Mouse (Mus musculus): ENCODE results near the gene Sult1d1. TPM values are rescaled to one million over a fixed set of nuclear protein-coding genes. Genes with fewer than 3 reads are reported as not detected.

The Sult1d1 gene
- 1.5 and 2.0 TPM in 2 replicates for polyA plus RNA-seq (2015; fragmentation: Nextera tagmentation; extraction: Ambion mirVana)

DNA sequence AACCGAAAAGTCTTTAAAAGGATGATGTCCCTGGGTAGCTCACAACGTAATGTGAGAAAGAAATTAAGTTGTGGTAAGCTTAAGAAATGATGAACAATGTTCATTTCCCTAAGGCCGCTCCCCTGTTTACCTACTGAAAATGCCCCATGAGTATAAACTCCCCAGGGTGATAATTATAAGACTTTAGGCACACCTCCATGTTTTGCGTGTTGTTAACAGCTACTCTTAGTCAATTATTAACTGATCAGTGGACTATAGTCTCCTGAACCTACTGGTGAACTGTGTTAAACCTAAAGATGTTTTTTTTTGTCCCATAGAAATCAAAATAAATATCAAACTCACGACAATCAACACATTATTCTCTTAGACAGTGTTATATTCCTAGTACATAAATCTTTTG, at the start of gene Sult1d1:
TSS of gene Sult1d1 (minus strand) at position 183 of the 400 bp plus-strand sequence.
- no peak within 1 kb of the TSS for H3K4me3 ChIP-seq (replicated peaks)
- no peaks in the 10 kb centered on the region for H3K4me1 ChIP-seq (replicated peaks)
- WGBS (ENCODE audit: insufficient replicate concordance): 54% methylated on average over 5 of the region's 5 CpGs
- H3K27ac ChIP-seq: no peak within 1 kb of the TSS
- no peaks in the 10 kb centered on the region for H3K27me3 ChIP-seq
- no peaks in the 10 kb centered on the region for H3K9me3 ChIP-seq (replicated peaks)
- DNase-seq (no peak), ATAC-seq (ENCODE audit: low read depth) (no peak)
- H3K4me2 ChIP-seq: no peak within 1 kb of the TSS
- no peaks in the 10 kb centered on the region for H3K36me3 ChIP-seq
- H3K9ac ChIP-seq: no peak within 1 kb of the TSS

DNA sequence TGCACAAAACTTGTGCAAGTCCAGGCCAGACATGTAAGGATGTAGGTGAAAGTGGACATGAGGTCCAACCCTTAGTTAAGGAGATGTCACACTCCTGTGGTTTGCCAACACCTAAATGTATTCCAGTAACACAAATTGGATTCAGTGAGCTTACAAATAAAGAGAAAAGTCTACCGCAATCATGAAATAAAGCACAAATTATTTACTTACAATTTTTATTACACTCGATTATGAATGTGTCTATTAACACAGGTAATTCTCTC, 46.2 kb upstream of the Sult1d1 start:
- H3K4me1 ChIP-seq (replicated peaks): no peaks in the 10 kb centered on the region
- no peak overlapping the region for H3K4me3 ChIP-seq (replicated peaks)
- H3K9ac ChIP-seq: no peak overlapping the region
- ATAC-seq (ENCODE audit: low read depth) (no peak), DNase-seq (no peak)
- 77% methylated on average over 2 of the region's 2 CpGs for WGBS (ENCODE audit: insufficient replicate concordance)
- H3K27ac ChIP-seq: no peak overlapping the region
- H3K27me3 ChIP-seq: no peaks in the 10 kb centered on the region
- no peak overlapping the region for H3K4me2 ChIP-seq
- H3K36me3 ChIP-seq: no peaks in the 10 kb centered on the region
- H3K9me3 ChIP-seq (replicated peaks): no peaks in the 10 kb centered on the region

DNA sequence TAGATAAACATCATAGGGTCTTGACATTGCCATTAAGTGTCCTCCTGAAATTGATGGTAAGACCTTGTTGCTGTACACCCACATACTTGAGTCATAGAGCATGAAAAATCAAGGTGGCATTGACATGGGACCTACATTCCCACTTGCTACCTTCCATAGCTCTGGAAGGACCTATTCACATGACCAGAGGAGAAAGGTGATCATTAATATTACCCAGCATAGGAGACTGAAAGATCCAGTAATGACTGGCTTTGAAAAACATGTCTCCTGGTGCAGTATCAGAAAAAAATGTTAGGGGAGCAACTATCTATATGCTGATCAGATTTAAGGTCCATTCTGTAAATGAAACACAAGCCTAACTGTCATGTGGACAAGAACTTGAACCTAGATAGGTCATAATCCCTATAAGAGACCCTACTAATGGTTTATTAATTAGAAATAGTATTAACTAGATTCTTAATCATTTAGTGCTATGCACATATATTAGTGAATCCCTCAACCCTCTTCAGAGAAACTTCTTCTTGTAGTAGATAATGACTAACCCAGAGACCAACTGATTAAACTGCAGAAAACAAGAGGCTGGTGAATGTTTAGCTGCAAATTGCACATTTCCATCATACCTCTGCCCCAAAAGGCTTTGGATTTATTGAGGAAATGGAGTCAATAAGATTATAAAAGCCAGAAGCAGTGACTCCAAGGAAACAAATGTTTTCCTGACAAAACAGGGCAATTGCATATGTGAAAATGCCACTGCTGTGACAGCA, 45.7 kb upstream of the Sult1d1 start:
- H3K27ac ChIP-seq: no peak overlapping the region
- no peaks in the 10 kb centered on the region for H3K4me1 ChIP-seq (replicated peaks)
- no peaks in the 10 kb centered on the region for H3K9me3 ChIP-seq (replicated peaks)
- no peak overlapping the region for H3K4me3 ChIP-seq (replicated peaks)
- DNase-seq (no peak), ATAC-seq (ENCODE audit: low read depth) (no peak)
- H3K9ac ChIP-seq: no peak overlapping the region
- no peak overlapping the region for H3K4me2 ChIP-seq
- H3K27me3 ChIP-seq: no peaks in the 10 kb centered on the region
- no peaks in the 10 kb centered on the region for H3K36me3 ChIP-seq

DNA sequence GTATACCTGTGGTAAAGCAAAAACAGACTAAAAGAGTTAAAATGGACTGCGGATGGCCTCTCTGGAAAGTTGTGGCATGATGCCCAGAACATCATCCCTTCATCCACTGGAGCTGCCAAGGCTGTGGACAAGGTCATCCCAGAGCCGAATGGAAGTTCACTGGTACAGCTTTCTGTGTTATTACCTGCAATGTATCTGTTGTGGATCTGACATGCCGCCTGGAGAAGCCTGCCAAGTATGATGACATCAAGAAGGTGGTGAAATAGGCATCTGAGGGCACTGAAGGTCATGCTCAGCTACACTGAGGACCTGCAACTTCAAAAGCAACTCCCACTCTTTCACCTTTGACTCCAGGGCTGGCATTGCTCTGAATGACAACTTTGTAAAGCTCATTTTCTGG, 32.2 kb upstream of the Sult1d1 start:
- no peaks in the 10 kb centered on the region for H3K27me3 ChIP-seq
- H3K4me2 ChIP-seq: no peak overlapping the region
- DNase-seq (no peak), ATAC-seq (ENCODE audit: low read depth) (no peak)
- H3K27ac ChIP-seq: no peak overlapping the region
- WGBS (ENCODE audit: insufficient replicate concordance): 42% methylated on average over 3 of the region's 3 CpGs
- H3K9me3 ChIP-seq (replicated peaks): no peaks in the 10 kb centered on the region
- H3K4me1 ChIP-seq (replicated peaks): no peaks in the 10 kb centered on the region
- H3K36me3 ChIP-seq: no peaks in the 10 kb centered on the region
- no peak overlapping the region for H3K4me3 ChIP-seq (replicated peaks)
- no peak overlapping the region for H3K9ac ChIP-seq

DNA sequence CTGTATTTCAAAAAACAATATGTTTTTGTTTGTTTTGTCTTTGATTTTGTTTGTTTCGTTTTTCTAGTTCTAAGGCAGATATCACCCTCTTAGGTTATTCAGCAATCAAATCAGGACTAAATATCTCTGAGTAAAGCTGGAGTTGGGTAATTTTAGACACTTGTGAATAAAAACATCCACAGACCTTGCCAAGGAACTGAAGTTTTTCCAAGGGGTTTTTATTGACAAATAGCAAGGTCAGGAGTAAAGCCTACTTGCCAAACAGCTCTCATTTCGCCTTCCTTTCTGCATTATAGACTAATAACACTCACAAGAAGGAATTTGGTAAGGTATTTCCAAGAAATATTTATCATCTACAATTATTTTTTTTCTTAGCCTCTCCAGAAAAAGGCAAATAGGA, 29.1 kb upstream of the Sult1d1 start:
- no peaks in the 10 kb centered on the region for H3K36me3 ChIP-seq
- H3K9ac ChIP-seq: no peak overlapping the region
- DNase-seq: no peak
- H3K27ac ChIP-seq: no peak overlapping the region
- no peaks in the 10 kb centered on the region for H3K4me1 ChIP-seq (replicated peaks)
- WGBS (ENCODE audit: insufficient replicate concordance): 28% methylated on average over 2 of the region's 2 CpGs
- no peaks in the 10 kb centered on the region for H3K27me3 ChIP-seq
- no peak for ATAC-seq (ENCODE audit: low read depth)
- H3K4me2 ChIP-seq: no peak overlapping the region
- H3K4me3 ChIP-seq (replicated peaks): no peak overlapping the region
- H3K9me3 ChIP-seq (replicated peaks): no peaks in the 10 kb centered on the region

DNA sequence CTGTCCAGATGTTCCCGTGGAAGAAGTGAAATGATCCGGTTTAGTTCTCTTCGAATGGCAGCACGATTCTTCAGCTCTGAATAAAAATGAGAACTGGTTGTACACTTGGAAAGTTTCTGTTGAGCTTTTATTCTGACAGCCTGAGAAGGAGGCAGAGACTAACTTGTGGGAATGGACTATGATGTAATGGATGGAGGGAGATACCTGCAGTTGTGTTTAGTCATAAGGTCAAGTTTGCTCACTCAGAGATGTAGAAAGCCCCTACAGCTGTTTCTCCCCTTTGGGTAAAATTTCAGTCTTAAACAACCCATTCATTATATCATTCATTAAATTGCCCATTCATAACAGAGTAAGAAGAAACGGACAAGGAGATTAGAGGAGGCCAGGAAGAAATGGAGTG, 22.7 kb upstream of the Sult1d1 start, which contains the start of gene Sult1e1:
TSS of gene Sult1e1 (minus strand) at position 101 of the 400 bp plus-strand sequence.
- DNase-seq (no peak), ATAC-seq (ENCODE audit: low read depth) (no peak)
- H3K4me3 ChIP-seq (replicated peaks): no peak within 1 kb of the TSS
- no peak within 1 kb of the TSS for H3K27ac ChIP-seq
- H3K27me3 ChIP-seq: no peaks in the 10 kb centered on the region
- no peak within 1 kb of the TSS for H3K9ac ChIP-seq
- H3K4me1 ChIP-seq (replicated peaks): no peaks in the 10 kb centered on the region
- H3K4me2 ChIP-seq: no peak within 1 kb of the TSS
- 66% methylated on average over 5 of the region's 5 CpGs for WGBS (ENCODE audit: insufficient replicate concordance)
- no peaks in the 10 kb centered on the region for H3K9me3 ChIP-seq (replicated peaks)
- H3K36me3 ChIP-seq: no peaks in the 10 kb centered on the region

DNA sequence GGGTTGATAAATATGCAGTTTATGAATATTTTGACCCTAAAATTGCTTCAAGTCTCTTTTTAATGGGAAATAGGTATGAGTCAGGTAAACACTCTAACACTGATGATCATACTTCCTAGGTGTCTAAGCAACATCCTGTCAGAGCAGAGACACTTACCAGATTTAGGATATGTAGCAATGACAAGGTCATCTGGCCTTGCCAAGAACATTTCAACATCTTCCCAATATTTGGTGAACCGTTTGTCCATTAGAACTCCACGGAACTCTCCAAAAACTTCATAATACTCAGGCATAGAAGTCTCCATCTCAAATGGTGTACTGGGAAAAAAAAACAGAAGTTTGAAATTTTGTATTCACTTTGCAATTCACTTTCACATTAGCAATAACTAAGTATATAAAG, 21.1 kb upstream of the Sult1d1 start:
- H3K27me3 ChIP-seq: no peaks in the 10 kb centered on the region
- no peaks in the 10 kb centered on the region for H3K4me1 ChIP-seq (replicated peaks)
- no peak for DNase-seq
- 56% methylated on average over 2 of the region's 2 CpGs for WGBS (ENCODE audit: insufficient replicate concordance)
- H3K36me3 ChIP-seq: no peaks in the 10 kb centered on the region
- no peak for ATAC-seq (ENCODE audit: low read depth)
- H3K27ac ChIP-seq: no peak overlapping the region
- no peaks in the 10 kb centered on the region for H3K9me3 ChIP-seq (replicated peaks)
- H3K4me2 ChIP-seq: no peak overlapping the region
- no peak overlapping the region for H3K9ac ChIP-seq
- H3K4me3 ChIP-seq (replicated peaks): no peak overlapping the region

DNA sequence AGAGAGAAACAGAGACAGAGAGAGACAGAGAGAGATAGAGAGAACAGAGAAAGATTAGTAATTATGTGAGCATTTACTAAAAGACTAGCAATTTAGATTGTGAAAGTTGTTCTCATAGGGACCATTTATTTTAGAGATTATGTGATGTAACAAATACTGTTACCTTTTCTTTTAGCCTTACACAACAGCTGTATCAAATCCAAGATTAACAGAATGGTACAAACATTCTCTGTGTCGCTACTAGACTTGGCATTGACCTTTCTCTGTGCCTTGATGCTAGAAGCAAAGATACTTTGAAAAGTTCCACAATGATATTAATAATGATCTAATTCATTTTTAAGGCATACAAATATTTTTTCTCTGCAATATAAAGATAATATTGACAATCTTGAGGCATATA, 11.6 kb upstream of the Sult1d1 start:
- WGBS (ENCODE audit: insufficient replicate concordance): 56% methylated on average over 1 of the region's 1 CpGs
- Histone ChIP-seq H3K4me3 (replicated peaks) (no peak overlapping the region), H3K9me3 (replicated peaks) (no peaks in the 10 kb centered on the region), H3K9ac (no peak overlapping the region), H3K27me3 (no peaks in the 10 kb centered on the region), H3K36me3 (no peaks in the 10 kb centered on the region), H3K4me2 (no peak overlapping the region), H3K4me1 (replicated peaks) (no peaks in the 10 kb centered on the region), H3K27ac (no peak overlapping the region)
- ATAC-seq (ENCODE audit: low read depth) (no peak), DNase-seq (no peak)

DNA sequence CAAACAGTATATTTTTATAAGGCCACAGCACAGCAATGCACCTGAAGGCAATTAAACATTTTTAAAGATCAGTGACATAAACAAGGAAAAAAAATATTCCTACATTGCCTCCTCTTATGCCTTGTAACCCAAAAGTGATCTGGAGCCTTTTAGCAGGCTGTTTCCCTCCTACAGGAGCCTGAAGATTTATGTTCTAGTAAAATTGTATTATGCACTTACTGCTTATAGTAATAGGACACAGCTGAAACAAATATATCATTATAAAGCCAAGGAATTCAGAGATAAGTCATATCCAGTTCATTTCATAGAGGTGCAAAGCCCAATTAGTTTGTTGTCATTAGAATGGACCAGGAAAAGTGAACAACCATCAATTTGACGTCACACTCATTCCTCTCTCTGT, 5.3 kb upstream of the Sult1d1 start:
- WGBS (ENCODE audit: insufficient replicate concordance): 57% methylated on average over 1 of the region's 1 CpGs
- DNase-seq: no peak
- H3K36me3 ChIP-seq: no peaks in the 10 kb centered on the region
- H3K27me3 ChIP-seq: no peaks in the 10 kb centered on the region
- ATAC-seq (ENCODE audit: low read depth): no peak
- no peak overlapping the region for H3K4me3 ChIP-seq (replicated peaks)
- no peak overlapping the region for H3K27ac ChIP-seq
- no peak overlapping the region for H3K9ac ChIP-seq
- H3K9me3 ChIP-seq (replicated peaks): no peaks in the 10 kb centered on the region
- H3K4me1 ChIP-seq (replicated peaks): no peaks in the 10 kb centered on the region
- H3K4me2 ChIP-seq: no peak overlapping the region

DNA sequence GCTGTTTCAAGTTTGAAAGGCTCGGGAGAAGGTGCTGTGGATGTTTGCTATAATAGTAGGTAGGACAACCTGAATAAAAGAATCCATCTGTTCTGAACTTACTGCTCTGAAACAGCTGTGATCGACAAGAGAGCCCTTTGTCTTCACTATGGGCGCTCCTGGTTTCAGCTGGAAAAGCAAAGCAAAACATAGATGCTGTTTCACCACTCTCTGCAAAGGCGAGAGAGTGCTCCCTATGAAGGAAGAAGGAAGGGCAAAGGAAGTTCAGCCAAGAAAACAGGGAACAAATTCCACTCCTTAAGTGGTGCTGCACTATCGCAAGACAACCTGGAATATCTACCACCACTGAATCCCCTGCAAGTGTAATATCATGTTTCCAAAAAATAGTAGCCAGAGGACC, 4.7 kb upstream of the Sult1d1 start:
- no peaks in the 10 kb centered on the region for H3K36me3 ChIP-seq
- no peak overlapping the region for H3K9ac ChIP-seq
- ATAC-seq (ENCODE audit: low read depth): no peak
- H3K27ac ChIP-seq: no peak overlapping the region
- H3K4me1 ChIP-seq (replicated peaks): no peaks in the 10 kb centered on the region
- H3K27me3 ChIP-seq: no peaks in the 10 kb centered on the region
- DNase-seq: no peak
- no peak overlapping the region for H3K4me3 ChIP-seq (replicated peaks)
- no peaks in the 10 kb centered on the region for H3K9me3 ChIP-seq (replicated peaks)
- no peak overlapping the region for H3K4me2 ChIP-seq
- 54% methylated on average over 5 of the region's 5 CpGs for WGBS (ENCODE audit: insufficient replicate concordance)

DNA sequence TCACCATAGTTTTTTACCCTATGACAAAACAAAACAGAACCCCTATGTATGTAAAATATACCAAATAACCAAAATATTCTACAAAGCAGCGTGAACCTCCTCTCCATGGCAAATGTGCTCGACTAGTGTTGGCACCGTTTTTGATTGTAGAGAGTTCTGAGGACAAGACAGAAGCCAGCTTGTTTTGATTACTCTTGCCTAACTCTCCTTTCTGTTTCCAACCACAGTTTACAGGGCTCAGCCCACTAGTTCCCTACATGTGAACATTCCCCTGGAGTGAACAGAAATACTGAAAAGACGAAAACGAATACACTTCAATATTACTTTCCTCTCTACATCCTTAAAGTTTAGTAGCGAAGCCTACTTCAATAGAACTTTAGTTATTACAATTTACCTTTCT, 4.0 kb upstream of the Sult1d1 start:
- no peak for ATAC-seq (ENCODE audit: low read depth)
- no peak overlapping the region for H3K4me2 ChIP-seq
- H3K27me3 ChIP-seq: no peaks in the 10 kb centered on the region
- 74% methylated on average over 6 of the region's 6 CpGs for WGBS (ENCODE audit: insufficient replicate concordance)
- DNase-seq: no peak
- H3K36me3 ChIP-seq: no peaks in the 10 kb centered on the region
- H3K4me1 ChIP-seq (replicated peaks): no peaks in the 10 kb centered on the region
- no peak overlapping the region for H3K9ac ChIP-seq
- no peaks in the 10 kb centered on the region for H3K9me3 ChIP-seq (replicated peaks)
- no peak overlapping the region for H3K4me3 ChIP-seq (replicated peaks)
- H3K27ac ChIP-seq: no peak overlapping the region

DNA sequence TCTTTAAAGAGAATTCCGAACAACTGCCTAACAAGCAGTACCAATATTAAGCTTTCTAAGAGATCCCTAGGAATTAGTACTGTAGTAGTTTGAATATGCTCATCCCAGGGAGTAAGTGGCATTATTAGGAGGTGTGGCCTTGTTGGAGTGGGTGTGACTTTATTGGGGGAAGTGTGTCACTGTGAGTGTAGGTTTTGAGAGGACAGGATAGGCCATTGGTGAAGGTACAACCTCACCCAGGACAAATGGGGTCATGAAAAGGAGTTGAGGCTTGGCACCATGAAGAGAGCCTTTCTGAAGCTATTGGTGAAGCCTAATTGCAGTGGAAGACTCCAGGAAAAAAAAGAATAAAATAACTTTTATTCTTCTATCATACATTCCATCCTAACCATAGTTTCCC, 1.5 kb downstream of the Sult1d1 start:
- ATAC-seq (ENCODE audit: low read depth): no peak
- Histone ChIP-seq H3K4me1 (replicated peaks) (no peaks in the 10 kb centered on the region), H3K9ac (no peak overlapping the region), H3K4me2 (no peak overlapping the region), H3K4me3 (replicated peaks) (no peak overlapping the region), H3K27me3 (no peaks in the 10 kb centered on the region), H3K27ac (no peak overlapping the region), H3K9me3 (replicated peaks) (no peaks in the 10 kb centered on the region), H3K36me3 (no peaks in the 10 kb centered on the region)
- DNase-seq: no peak
- WGBS (ENCODE audit: insufficient replicate concordance): 50% methylated on average over 1 of the region's 1 CpGs

Measured in liver, embryonic 13.5 days (tissue).